Mouse (Mus musculus) intestine, embryonic 16.5 days (tissue): ENCODE data around the gene Kcnk10. TPM values are rescaled to one million over a fixed set of nuclear protein-coding genes. Genes with fewer than 3 reads are reported as not detected.

Experiments
- ATAC-seq: fragments of 200-750 bp; cut with Nextera tagmentation; 2 replicates; pipeline ENCODE4 v1.8.0; 2017; ENCODE audit warnings: moderate TSS enrichment, moderate library complexity
- H3K27ac ChIP-seq: fragments of 300-500 bp; sonication (generic); 2 replicates; pipeline ENCODE4 v1.5.1; 2014; ENCODE audit warnings: mild to moderate bottlenecking, low read length
- H3K27me3 ChIP-seq: fragments of 300-500 bp; sonication (generic); replicated peaks from 2 replicates; pipeline ENCODE4 v1.6.1; 2014; ENCODE audit warnings: low read length, control low read depth, mixed read lengths; ENCODE audit not compliant: control insufficient read depth, insufficient read depth
- H3K36me3 ChIP-seq: fragments of 300-500 bp; sonication (generic); 2 replicates; pipeline ENCODE4 v1.6.1; 2014; ENCODE audit warnings: low read length, control low read depth; ENCODE audit not compliant: control insufficient read depth, insufficient read depth
- H3K4me1 ChIP-seq: fragments of 300-500 bp; sonication (generic); 2 replicates; pipeline ENCODE4 v1.6.1; 2014; ENCODE audit warnings: low read length, control low read depth, mixed read lengths; ENCODE audit not compliant: control insufficient read depth, insufficient read depth
- H3K4me2 ChIP-seq: fragments of 300-500 bp; sonication (generic); 2 replicates; pipeline ENCODE4 v1.6.1; 2014; ENCODE audit warnings: low read depth, low read length, control low read depth
- H3K4me3 ChIP-seq: fragments of 300-500 bp; sonication (generic); 2 replicates; pipeline ENCODE4 v1.5.1; 2014; ENCODE audit warnings: mild to moderate bottlenecking, low read length
- H3K9ac ChIP-seq: fragments of 300-500 bp; sonication (generic); 2 replicates; pipeline ENCODE4 v1.6.1; 2014; ENCODE audit warnings: low read depth, low read length
- H3K9me3 ChIP-seq: fragments of 300-500 bp; sonication (generic); 2 replicates; pipeline ENCODE4 v1.6.1; 2016; ENCODE audit warnings: low read length, control low read depth; ENCODE audit not compliant: control insufficient read depth
- WGBS: fragments of 180-500 bp; shearing (Covaris S2); extraction: QIAGEN DNeasy Blood & Tissue Kit; methylation state at CpG from one replicate; pipeline ENCODE4 v1.1.7; 2014; 5-methylcytosine and 5-hydroxymethylcytosine counted together
- polyA plus RNA-seq: library from polyadenylated mRNA; unstranded; fragments of >200 nt; fragmentation: Nextera tagmentation; extraction: Ambion mirVana; gene quantifications from 2 replicates; pipeline ENCODE4 v1.2.1, GENCODE M21; 2015

Kcnk10 gene
- polyA plus RNA-seq, 1 experiment from 2014 or later: 1.1 TPM

DNA sequence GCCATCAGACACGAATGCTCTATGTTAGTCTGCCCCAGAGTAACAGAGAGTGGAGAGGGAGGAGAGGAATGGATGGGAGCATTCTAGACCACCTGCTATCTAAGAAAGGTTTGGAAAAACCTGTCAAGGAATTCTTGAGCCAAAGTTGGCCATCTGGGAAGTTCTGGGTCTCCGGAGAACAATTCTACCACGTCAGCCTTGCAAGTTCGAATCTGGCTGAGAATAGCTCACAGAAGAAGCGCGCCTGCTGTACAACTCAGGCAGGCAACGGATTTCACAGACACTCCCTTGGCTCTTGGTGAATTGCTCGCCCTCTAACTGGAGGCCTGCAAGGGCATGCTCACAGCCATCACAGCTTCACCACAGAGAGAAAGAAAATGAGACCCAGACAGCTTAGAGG, 52.7 kb downstream of the Kcnk10 start:
- Histone ChIP-seq H3K36me3 (no peaks in the 10 kb centered on the region), H3K4me1 (no peaks in the 10 kb centered on the region), H3K9ac (no peak overlapping the region), H3K27ac (no peak overlapping the region), H3K4me3 (no peak overlapping the region), H3K27me3 (no peaks in the 10 kb centered on the region), H3K9me3 (no peaks in the 10 kb centered on the region), H3K4me2 (no peak overlapping the region)
- 80% methylated on average over 8 of the region's 8 CpGs for WGBS
- no peak for ATAC-seq

DNA sequence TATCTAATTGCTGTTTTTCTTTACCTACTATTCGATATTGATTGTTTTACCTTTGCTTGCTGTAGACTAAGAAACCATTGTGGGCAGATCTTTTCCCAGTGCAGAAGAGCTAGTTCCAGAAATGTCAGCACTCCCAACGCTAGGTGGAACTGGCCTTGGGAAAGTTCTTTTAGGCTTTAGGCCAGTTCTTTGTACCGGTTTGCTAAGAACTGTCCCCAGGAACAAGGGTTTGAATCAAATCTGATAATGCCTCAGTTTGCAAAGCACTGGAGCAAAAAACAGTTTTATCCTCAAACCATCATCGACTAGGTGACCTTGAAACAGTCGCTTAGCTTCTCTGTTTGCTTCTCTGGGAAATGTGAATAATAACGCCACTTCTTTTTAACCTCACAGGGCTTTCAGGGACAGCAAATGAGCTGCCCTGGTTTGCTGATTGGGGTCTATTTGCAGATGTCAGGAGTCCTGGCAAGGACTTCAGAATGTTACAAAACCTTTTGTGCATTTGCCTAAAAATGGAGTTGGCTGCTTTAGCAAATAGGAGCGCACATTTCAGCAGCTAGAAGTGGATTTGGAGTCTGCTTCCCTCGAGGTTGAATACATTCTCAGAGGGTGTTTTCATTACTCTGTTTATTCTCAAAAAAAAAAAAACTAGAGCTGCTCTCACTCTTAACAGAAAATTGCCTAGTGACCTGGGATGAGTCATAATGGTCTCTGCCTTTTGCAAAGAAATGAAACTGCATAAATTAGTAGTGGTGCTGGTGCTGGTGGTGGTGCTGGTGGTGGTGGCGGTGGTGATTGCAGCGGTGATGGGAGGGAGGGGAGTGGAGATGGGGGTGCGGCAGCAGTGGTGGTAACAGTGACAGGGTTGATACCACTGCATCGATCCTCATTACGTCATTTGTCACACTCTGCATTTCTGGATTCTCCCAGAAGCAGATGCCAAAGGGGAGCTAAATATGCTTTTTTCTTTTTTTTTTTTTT, 53.5 kb downstream of the Kcnk10 start:
- 65% methylated on average over 13 of the region's 13 CpGs for WGBS

DNA sequence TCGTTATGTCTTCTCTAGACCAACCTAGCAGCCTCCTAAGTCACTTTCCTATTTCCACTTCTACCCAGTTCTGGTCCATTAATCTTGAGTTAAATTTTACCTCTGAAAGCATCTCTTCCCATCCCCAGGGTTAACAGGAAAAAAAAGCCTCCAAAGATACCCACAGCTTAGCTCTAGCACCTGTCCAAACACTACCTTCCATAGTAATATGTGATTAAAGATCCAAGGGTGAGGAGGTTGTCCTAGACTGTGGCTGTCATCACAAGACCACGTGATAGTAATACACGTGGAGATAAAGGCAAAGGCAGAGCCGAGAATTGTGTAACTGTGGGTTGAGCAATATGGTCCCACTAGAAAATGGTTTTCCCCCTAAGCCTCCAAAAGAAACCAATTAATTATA, 56.8 kb downstream of the Kcnk10 start:
- H3K4me1 ChIP-seq: no peaks in the 10 kb centered on the region
- WGBS: 71% methylated on average over 4 of the region's 4 CpGs
- no peak overlapping the region for H3K27ac ChIP-seq
- H3K9me3 ChIP-seq: no peaks in the 10 kb centered on the region
- no peak overlapping the region for H3K4me2 ChIP-seq
- H3K4me3 ChIP-seq: no peak overlapping the region
- no peak overlapping the region for H3K9ac ChIP-seq
- H3K27me3 ChIP-seq: no peaks in the 10 kb centered on the region
- H3K36me3 ChIP-seq: no peaks in the 10 kb centered on the region
- no peak for ATAC-seq

More for the DNA sequence above, 53.5 kb downstream of the Kcnk10 start:
- no peak for ATAC-seq
- no peak overlapping the region for H3K9ac ChIP-seq
- H3K4me1 ChIP-seq: no peaks in the 10 kb centered on the region
- no peaks in the 10 kb centered on the region for H3K27me3 ChIP-seq
- no peaks in the 10 kb centered on the region for H3K36me3 ChIP-seq
- no peak overlapping the region for H3K4me3 ChIP-seq
- no peak overlapping the region for H3K4me2 ChIP-seq
- no peak overlapping the region for H3K27ac ChIP-seq
- H3K9me3 ChIP-seq: no peaks in the 10 kb centered on the region

DNA sequence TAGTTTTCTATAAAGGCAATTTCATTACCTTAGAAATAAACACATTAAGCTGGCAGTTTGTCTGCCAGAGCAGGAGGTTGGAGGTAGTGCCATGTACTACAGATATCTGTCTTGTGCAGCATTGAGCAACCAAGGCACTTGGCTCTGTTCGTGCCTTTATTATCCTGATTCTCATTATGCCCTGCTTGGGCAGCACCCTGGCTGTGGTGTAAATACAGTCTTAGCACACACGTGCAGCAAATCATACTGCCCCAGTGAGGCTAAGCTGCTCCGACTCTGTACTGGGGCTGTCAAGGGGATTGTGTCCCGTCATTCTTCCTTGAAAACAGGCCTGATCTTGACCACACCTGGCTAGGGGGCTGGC, 57.6 kb downstream of the Kcnk10 start:
- Histone ChIP-seq H3K4me1 (no peaks in the 10 kb centered on the region), H3K9me3 (no peaks in the 10 kb centered on the region), H3K36me3 (no peaks in the 10 kb centered on the region), H3K9ac (no peak overlapping the region), H3K27me3 (no peaks in the 10 kb centered on the region), H3K4me3 (no peak overlapping the region), H3K27ac (no peak overlapping the region), H3K4me2 (no peak overlapping the region)
- WGBS: 75% methylated on average over 4 of the region's 4 CpGs
- no peak for ATAC-seq

DNA sequence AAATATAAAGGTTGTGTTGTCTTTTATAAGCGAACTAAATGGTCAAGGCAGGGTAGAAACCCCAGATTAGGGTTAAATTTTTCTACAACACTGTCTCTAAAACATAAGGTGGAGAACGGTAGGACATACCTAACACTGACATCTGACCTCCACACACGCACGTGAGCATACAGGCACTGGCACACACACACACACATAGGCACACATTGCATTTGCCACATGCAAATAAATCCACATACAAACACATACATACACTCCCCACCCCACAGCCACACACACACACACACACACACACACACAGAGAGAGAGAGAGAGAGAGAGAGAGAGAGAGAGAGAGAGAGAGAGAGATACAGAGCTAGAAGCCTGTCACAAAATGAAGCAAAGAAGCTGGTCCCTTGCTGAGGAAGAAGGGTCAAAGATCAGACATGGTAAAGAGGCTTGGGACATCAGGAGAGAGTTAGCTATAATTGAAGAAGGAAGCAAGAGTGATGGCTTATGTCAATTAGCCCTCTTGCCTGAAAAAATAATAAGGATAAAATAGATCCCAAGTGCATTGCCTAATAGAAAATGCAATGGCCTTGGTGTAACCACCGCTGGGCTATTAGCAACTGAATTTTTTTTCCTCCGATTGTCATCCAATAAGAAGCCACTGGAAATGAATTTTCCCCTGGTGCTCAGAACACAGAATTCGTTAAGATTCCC, 58.1 kb downstream of the Kcnk10 start:
- H3K4me2 ChIP-seq: no peak overlapping the region
- no peak for ATAC-seq
- H3K9me3 ChIP-seq: no peaks in the 10 kb centered on the region
- H3K4me1 ChIP-seq: no peaks in the 10 kb centered on the region
- H3K27me3 ChIP-seq: no peaks in the 10 kb centered on the region
- no peak overlapping the region for H3K4me3 ChIP-seq
- no peak overlapping the region for H3K9ac ChIP-seq
- no peak overlapping the region for H3K27ac ChIP-seq
- no peaks in the 10 kb centered on the region for H3K36me3 ChIP-seq
- WGBS: 72% methylated on average over 7 of the region's 7 CpGs

DNA sequence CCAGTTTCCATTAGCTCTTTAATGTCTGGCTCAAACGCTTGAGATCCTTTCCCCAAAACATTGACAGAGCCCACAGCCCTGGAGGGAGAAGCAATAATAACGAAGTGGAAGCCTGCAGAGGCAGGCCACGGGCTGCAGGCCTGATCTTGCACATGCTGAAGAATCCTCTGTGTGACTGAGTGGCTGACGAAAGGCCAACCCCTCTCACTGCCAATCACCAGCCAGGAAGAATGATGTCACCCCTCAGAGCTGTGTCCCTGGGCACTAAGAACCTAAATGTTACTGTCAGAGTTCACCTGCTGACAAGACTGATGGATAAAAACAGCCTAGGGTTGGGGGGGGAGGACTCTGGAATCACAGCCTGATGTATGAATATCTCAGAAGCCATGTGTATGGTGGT, 72.5 kb downstream of the Kcnk10 start:
- no peak overlapping the region for H3K4me2 ChIP-seq
- no peak overlapping the region for H3K4me3 ChIP-seq
- no peaks in the 10 kb centered on the region for H3K36me3 ChIP-seq
- 67% methylated on average over 4 of the region's 4 CpGs for WGBS
- no peak overlapping the region for H3K27ac ChIP-seq
- no peaks in the 10 kb centered on the region for H3K9me3 ChIP-seq
- no peak overlapping the region for H3K9ac ChIP-seq
- no peaks in the 10 kb centered on the region for H3K27me3 ChIP-seq
- H3K4me1 ChIP-seq: no peaks in the 10 kb centered on the region
- no peak for ATAC-seq

DNA sequence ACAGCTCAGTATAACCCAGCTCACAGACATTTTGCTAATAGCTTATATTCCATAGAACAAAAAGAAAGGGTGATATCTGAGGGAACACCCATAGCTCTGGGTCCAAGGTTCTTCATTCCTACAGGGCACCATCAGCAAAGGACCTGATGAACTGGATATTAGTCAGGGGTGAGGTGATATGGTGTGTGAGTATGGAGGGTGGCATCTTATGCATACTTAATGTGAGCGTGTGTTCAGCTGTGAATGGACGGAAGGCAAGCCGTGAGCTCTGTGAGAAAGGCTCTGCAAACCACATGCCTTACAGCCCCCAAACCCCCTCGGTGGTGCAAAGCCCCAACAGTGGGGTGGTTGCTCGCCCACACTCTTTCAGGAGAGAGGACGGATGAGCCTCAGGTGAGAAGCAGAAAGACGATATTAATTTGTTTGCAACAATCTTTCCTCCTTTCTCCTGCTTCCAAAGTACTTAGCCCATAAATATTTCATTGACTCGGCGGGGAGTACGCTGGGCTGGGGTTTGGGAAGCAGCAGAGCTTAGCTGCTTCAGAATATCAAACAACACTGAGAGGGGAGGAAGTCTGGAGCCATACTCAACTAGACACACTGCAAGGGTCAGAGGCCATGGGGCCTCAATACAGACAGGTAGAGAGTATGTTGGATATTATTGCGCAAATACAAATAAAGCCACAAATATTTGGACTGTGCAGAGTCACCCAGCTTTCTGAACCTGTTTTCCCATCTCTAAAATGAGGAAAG, 76.4 kb downstream of the Kcnk10 start:
- H3K27ac ChIP-seq: no peak overlapping the region
- no peaks in the 10 kb centered on the region for H3K27me3 ChIP-seq
- H3K4me2 ChIP-seq: no peak overlapping the region
- no peak overlapping the region for H3K9ac ChIP-seq
- 76% methylated on average over 11 of the region's 11 CpGs for WGBS
- no peaks in the 10 kb centered on the region for H3K4me1 ChIP-seq
- ATAC-seq: no peak
- no peaks in the 10 kb centered on the region for H3K9me3 ChIP-seq
- H3K4me3 ChIP-seq: no peak overlapping the region
- H3K36me3 ChIP-seq: no peaks in the 10 kb centered on the region

DNA sequence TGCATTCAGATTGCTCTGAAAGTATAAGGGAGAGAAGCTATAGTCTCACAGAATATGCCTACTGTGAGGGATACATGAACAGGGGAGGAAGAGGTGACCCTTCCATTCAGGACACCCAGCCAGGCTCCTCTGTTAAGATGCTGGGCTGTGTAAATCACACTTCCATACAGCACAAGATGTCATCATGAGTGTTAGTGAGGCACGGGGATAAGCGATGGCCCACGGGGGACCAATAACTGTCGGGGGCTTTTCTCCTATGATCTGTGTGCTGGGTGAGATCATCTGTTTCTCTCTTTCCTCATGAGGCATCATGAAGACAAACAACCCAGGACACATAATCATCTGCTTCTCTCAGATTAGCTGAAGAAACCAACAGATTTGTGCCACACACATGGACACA, 77.1 kb downstream of the Kcnk10 start:
- Histone ChIP-seq H3K9ac (no peak overlapping the region), H3K36me3 (no peaks in the 10 kb centered on the region), H3K27ac (no peak overlapping the region), H3K9me3 (no peaks in the 10 kb centered on the region), H3K4me3 (no peak overlapping the region), H3K4me1 (no peaks in the 10 kb centered on the region), H3K27me3 (no peaks in the 10 kb centered on the region), H3K4me2 (no peak overlapping the region)
- no peak for ATAC-seq
- WGBS: 66% methylated on average over 4 of the region's 4 CpGs

DNA sequence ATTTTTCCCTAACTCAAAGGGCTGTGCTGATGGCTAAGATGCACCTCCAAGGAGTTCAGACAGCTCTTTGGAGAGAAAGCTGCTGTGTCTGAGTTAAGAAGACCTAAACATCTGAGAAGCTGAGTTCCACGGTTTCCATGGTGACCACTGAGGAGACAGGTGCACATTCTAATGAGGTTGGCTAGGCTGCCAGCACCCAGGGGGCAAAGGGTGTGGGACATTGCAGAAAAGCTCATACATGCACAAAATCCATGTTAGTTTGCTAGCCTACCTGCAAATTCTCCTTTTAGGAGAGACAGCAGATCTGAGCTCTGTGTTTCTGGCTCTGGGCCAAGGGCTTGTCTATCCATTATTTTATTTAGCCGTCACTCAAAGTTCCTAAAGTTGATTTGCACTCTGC, 96.7 kb downstream of the Kcnk10 start:
- Histone ChIP-seq H3K27ac (no peak overlapping the region), H3K9ac (no peak overlapping the region), H3K4me3 (no peak overlapping the region), H3K36me3 (no peaks in the 10 kb centered on the region), H3K4me2 (no peak overlapping the region), H3K27me3 (no peaks in the 10 kb centered on the region; the same call in 1 of the 2 replicates), H3K9me3 (no peaks in the 10 kb centered on the region), H3K4me1 (no peaks in the 10 kb centered on the region)
- ATAC-seq: no peak
- 80% methylated on average over 2 of the region's 2 CpGs for WGBS
